Mouse (Mus musculus) CH12F3 (cell line): ENCODE results near the gene Lad1.

Source experiments
- in situ Hi-C: fragments of 300-500 bp; cut with MboI; formaldehyde crosslinking; loops from 2 replicates; pipeline ENCODE4 v1.14.3; 2020; ENCODE audit warnings: low sequenced_read_pairs

The Lad1 gene

DNA sequence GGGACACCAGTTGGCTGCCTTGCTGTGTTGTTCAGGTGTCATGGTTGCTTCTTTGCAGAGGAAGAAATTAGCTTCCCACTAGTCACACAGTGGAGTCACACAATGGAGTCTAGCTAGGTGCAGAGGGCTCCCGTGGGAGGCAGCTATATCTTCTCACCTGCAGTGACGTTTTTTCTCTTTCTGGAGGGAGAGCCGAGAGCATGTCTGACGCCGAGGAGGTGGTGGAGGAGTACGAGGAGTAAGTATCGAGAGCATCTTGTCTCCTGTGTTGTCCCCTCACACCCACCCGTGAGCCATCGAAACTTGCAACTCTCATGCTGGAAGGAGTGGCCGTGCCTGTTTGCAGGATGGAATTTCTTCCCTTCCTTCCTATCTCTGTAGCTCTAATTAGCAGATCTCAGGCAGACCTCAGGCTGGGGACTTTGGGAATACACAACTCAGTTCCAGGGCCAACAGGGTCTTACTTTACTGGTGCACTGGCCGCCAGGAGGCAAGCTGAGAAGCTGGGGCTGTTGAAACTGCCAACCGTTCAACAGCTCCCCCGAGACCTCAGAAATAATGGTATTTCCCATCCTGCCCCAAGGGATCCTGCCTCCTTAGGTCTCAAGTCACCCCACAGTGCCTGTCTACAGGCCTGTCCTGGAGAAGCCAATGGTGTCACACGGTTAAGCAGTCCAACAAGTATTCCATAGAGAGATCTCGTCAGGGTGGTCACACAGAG, 22.4 kb downstream of the Lad1 start:
- in situ Hi-C loops, result no loop called here

DNA sequence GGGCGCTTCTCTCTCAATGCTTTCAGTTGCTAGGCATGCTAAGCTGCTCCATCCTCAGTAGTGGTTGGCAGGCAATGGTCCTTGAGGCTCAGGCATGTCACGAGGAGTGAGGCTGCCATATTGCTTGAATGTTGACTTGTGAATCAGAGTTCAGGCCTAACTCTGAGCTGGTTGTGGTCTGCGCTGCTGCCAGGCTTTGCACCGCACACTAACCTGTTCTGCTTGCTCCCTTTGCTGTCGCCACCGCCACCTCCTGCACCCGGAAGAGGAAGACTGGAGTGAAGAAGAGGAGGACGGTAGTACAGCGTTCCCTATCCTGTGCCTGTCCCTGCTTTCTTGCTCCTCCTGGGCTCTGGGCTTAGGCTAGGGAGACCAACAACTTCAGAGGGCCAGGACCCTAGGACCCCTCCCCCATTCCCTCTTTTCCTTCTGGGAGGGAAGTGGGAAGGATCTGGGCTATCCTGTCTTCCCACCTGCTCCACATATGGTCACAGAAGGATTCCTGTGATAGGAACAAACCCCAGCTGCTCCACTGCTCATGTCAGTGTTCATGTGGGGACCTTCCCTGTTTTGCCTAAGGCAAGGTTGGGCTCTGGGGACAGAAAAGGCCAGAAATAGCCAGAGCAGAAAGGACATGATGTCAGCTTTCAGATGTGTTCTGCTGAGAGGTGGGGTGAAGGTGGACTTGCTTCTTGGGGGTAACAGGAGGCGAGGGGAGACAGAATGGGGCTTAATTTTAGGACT, 25.3 kb downstream of the Lad1 start:
- in situ Hi-C loops, result no loop called here

DNA sequence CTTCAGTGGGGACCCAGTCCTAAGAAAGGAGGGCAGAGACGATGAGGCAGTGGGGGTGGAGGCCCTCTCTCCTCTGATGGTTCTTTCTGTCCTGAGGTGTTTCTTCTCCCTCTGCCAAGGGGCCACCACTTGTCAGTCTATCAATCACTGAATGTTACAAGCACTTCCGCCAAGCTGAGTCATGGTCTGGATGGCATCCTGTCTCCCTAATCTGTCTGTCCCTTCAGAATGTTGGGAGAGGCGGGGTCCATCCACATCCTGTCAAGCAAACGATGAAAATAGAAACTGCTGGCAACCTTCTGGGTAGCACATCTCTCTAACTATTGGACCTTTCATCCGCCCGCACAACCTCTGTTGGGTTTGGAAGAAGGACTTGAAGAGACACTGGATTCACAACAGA, 26.1 kb downstream of the Lad1 start:
- in situ Hi-C loops, result no loop called here

DNA sequence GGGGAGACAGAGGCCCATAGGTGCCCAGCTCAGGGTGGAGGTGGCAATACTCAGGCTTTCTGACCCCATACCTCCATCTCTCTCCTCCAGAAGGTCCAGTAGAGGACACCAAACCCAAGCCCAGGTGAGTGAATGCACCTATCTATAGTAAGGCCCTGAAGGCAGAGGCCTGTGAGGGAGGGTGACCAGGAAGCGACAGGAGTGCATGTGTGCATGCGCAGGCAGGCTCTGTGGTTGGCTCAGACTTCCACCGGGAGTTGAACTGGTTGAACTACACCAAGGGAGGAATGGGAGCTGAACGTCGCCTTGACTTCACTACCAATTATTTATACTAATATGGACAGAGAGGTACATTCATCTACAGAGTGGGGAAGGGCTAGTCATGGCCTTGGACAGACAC, 28.2 kb downstream of the Lad1 start:
- in situ Hi-C loops, result no loop called here

DNA sequence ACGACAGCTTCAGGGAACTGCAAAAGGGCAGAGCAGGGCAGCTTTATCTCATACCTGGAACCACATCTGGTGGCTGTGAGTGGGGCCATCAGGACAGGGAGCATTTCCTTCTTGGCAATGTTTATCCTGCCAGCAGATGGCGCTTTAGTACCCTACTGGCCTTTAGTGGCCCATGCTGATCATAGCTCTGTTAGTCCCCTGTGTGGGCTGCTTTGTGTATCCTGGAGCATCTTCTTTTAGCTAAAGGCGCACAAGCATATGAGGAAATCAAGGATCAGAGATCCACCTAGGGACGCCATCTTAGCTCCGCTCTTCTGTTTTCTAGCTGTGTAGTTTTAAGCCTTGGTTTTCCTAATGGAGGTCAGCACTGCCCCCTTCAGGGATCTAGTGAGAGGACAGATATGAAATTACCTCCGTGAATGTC, 28.8 kb downstream of the Lad1 start:
- in situ Hi-C loops, result no loop called here

DNA sequence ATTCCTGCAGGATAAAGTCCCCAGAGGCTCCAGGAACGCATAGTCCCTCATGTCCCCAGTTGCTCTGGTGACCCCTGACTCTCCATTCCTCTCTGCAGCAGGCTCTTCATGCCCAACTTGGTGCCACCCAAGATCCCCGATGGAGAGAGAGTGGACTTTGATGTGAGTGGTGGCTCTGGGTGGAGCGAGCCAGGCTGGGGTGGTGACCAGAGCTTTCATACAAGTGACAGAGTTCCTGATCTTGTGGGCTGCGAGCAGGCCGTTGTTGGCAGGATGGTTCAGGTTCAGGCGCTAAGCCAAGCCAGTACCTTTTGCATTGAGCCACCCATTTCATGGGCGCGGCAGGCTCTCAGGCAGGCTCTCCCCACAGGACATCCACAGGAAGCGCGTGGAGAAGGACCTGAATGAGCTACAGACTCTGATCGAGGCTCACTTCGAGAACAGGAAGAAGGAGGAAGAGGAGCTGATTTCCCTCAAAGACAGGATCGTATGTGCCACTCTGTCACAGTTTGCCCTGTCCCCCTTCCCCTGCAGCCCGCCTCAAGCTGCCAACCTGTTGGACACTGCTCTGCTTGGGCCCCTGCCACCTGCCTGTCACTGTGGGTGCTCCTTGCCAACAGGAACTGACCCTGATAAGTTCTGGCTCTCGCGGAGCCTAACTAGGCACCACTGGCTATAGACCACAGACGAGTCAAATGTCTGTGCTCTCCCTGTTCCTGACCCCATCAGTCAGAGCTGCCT, 29.4 kb downstream of the Lad1 start:
- in situ Hi-C loops, result no loop called here

DNA sequence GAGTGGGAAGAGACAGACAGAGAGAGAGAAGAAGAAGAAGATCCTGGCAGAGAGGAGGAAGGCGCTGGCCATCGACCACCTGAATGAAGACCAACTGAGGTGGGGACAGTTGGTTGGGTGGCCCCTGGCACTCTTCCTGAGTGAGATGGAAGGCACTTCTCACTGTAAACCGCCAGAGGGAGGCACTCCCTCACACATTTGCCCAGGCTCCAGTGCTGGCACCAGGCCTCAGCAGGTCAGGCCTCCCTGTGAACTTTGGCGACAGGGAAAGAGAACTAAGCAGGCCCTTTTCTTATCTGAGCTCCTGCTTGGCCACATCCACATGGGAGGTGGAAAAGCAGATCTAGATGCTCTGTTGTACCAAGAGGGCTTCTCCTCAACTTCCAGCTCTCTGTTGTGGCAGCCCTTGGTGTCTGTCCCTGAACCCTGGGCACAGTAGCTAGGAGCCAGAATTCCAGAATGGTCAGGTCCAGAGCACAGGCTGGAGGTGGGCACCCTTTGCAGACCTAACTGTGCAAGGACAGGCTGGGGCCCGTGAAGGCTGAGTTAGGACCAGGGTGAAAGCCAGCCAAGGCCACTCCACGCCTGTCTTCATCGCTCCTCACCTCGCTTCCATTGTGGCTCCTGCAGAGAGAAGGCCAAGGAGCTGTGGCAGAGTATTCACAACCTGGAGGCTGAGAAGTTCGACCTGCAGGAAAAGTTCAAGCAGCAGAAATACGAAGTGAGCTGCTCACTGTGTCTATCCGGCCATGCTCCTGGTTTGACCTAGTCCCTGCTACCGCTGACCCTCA, 32.5 kb downstream of the Lad1 start:
- in situ Hi-C loops, result no loop called here

DNA sequence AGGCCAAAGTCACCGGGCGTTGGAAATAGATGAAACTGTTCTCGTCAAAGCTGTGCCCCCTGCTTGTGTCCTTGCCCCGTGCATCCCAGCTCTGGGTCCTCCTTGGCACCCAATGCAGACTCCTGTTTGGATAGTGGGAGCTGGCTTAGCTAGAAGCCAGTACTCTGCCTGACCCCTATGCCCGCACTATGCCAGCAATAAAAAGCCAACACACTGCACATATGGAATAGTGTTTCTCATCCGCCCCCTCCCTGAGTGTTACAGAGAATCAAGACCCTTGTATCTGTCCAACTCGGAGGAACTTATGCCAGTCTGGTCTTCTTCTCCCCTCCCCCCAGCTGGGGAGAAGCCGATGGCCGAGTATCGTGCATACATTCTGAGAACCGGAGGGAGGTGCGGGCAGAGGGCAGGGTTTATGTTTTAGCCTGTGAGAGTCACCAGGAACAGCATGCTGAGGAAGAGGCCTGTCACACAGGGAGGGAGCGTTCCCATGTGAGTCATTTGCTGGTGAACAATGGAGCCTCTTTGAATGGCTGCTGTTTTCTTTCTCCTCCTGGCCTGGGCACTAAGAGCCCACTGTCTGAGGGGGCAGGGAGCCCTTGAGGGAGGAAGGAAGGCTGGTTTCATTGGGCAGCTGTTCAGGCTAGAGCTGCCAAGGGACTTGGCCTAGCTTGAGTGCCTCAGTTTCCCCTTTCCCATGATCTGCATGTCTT, 33.8 kb downstream of the Lad1 start:
- in situ Hi-C loops, result no loop called here

DNA sequence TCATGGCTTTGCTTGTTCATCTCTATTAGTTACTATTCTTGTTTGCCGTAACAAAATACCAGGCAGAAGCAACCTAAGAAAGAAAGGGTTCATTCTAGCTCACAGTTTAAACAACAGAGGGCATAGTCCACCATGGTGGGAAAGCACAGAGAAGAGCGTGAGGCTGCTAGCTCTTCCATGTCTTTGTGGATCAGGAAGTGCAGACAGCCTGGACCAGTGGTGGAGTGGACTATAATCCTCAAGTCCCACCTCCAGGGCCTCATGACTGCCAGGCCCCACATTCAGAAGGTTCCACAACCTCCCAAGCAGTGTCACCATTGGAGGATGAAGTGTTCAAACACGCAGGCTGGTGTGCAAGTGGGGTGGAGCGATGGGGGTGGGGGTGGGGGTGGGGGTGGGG, 34.8 kb downstream of the Lad1 start:
- in situ Hi-C loops, result no loop called here

DNA sequence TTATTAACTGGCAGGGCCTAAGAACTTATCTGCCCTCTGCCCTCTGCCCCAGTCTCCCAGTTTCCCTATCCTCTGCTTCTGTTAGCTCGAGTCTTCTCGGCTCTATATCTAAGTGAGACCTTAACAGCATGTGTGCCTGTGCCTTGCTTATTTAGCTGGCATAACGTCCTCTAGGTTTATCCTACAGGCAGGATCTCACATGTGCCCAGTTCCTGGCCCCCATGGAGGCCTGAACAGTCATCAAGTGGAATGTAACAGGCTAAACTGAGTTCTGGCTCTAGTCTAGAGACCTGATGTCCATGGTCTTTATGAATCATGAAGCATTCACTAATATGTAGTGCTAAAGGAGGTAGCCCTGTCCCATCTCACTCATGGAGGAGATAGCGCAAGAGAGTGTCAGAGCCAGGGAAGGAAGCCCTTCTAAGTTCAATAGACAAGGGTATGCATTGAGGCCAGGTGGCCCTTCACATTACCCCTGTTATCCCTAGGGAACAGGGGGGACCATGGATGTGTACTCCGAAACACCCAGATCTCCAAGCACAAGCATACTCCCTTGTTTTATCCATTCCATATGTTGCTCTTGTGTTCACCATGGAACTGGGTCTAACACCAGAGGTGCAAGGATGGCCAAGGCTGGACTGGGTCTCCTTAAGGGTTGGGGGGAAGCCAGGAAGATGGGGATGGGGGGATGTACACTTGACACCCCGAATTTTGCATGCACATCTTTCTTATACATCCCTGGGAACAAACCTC, 36.4 kb downstream of the Lad1 start:
- in situ Hi-C loops, result no loop called here

DNA sequence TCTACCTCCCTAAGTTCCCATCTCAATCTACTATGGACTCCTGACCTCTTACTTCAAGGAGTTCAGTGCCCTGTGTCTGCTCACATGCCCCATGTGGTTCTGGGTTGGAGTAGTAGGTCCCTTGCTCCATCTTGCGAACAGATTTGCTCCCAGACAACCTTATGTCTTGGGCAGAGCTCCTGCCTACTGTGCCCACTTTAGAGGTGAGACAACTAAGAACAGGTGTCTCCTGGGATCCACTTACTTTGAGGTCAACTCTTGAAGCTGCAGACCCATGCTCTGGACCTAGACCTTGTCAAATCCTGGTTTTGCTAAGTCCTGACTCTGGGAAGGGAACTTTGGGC, 36.9 kb downstream of the Lad1 start:
- in situ Hi-C loops, result no loop called here

DNA sequence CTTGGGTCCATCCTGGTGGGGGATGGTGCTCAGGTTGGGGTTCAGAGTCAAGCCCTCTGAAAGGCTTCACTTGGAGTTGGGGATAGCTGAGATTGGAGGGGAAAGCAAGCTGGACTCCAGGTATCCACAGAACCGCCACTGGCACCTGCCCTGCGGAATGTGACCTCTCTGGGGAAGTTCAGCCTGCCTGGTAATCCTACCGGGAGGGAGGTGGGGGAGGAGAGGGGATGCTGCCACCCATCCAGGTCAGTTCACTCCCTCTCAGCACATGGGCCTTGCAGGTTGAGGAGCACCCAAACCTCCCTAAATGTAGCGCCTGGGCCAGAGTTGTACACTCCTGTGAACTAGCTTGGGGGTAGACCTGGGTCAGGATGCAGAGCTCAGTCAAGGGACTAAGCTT, 37.7 kb downstream of the Lad1 start:
- in situ Hi-C loops, result no loop called here

DNA sequence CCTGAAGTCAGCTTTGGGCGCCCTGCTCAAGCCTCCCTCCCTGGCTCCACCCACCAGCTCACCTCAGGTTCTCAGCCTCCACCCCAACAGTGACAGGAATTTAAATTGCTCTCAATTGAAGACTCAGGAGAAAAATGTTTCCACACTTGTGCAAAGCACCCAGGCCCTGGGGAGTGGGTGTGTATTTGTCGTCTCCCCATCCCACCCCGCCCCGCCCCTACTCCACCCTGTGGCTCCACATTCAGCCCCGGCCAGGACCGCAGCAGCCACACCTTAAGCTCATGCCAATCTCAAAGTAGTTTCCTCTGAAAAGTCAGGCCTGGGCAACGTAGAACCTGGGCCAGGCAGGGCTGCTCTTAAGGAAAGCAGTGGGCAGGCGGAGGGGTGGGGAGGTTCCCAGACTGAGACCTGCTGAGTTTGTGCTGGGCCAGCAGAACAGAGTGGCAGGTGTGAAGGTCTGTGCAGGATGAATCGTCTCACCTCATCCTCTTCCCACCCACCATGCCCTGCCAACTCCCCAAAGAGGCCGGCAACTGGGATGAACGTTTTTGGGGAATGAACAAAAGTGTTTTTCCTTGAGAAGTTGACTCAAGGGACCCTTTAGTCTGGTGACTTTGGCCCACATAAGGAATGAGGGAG, 38.9 kb downstream of the Lad1 start:
- in situ Hi-C loops, result no loop called here

DNA sequence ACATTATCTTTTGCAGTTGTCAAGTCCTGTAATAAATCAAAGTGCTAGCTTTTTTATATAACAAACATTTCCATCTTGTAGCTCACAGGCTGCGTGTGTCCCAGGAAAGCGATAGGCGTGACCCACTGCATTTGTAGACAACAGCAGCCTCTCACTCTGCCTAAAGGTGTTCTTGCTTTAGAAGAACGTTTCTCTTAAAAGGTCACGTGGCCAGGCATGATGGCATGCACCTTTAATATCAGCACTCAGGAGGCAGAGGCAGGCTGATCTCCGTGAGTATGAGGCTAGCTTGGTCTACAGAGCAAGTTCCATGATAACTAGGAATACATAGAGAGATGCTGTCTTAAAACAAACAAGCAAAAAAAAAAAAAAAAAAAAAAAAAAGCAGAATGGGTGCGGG, 40.1 kb downstream of the Lad1 start:
- in situ Hi-C loops, result no loop called here

DNA sequence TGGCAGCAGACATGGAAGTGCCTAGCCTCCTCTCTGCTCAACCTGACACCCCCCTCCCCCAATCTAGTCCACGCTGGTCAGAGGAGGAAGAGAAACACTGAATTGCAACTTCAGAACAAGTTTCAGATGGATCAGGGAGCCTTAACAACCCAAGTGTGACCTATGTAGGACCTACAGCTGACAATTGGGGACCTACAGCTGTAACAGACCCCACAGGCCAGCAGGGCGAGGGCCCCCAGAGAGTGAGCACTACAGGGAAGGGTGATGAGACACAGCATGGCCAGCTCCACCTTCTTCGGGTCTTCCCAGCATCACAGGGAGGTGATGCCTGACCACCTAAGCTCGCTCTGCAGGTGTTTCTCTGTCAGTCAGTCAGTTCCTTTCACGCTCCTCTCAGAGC, 42.7 kb downstream of the Lad1 start:
- in situ Hi-C loops, result no loop called here

DNA sequence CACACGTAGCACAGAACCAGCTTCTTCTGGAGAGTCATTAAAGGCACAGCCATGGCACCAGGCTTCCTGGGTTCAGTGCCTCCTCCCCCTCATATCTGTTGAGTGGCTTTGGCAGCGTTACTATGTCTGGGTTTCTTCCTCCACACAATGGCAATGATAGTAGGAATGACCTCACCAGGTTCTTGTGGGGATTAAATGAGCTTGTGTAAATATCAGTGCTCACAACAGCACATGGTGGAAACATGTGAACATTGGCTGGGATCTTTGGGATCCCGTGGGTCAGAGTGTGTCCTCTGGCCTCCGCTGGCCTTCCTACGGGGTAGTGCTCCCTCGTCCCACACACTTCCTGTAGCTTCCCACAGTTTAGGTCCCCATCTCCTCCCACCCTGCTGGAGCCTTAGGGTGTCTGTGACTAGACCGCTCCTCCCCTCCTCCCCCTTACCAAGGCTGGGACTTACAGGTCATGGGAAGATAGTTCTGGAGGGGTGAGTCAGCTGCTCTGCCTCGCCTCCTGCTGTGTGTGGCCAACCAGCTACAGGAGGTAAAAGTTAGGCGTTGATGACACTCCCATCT, 43.7 kb downstream of the Lad1 start:
- in situ Hi-C loops, result no loop called here

DNA sequence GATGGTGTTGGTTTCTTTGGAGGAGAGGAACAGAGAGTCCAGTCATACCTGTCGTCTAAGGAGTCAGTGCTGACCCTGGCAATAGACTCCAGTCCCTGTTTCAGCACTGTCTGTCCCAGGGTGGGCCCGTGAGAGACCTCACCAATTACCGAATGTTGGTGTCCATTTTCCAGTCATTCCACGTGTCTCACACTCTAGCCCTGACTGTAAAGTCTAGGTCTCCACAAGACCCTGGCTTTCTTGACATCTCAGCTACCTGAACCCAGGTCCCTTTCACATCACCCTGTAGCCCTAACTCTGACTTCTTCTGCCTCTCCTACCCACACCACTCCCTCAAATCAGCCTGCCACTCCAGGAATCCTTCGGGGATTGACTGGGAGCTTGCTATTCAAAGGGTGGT, 44.2 kb downstream of the Lad1 start:
- in situ Hi-C loops, result no loop called here

DNA sequence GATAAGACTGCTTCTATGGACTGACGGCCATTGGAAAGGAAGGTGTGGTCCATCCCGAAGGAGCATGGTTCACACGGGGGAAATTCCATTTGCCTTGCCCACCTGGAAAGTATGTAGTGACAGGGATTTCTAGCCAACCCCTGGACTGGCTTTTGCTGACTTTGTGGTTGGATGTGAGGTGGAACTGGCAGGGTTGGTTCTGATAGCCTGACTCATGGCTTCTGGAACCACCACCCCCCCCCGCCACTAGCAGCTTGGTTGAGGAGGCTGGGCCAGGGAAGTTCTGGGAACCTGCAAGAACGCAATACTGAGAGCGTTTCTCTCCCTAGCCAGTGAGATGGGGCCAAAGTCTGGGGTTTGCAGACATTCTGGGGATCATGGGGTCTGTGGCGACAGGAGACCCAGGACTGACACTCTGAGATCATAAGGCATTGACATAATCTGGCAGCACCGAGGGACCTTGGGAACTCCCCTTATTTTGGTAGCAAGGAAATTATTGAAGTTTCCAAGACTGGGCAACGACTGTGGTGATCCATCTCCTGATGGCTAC, 45.5 kb downstream of the Lad1 start:
- in situ Hi-C loops, result no loop called here

DNA sequence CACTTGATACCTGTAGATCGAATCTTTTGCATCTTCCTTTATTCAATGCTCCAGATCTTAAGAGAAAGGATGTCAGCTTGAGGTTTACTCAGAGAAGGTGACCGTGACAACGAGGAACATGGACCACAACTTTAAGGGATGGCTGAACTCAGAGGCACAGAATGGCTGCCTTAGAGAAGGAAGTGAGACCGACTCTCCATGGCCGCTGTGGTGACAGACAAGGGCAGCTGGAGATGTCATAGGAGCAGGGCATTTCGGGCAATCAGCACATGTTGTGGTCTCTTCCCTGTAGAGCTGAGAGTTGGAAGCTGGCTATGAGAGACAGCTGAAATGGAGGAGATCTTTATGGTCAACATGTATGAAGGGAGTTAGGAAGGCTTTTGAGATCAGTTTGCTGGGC, 46.4 kb downstream of the Lad1 start:
- in situ Hi-C loops, result loop anchor here (5.0 kb wide), 1 partner anchor 82 kb away; no protein-coding TSS in a partner anchor
